Mouse (Mus musculus): ENCODE measurements around the gene Tas1r2.

DNA sequence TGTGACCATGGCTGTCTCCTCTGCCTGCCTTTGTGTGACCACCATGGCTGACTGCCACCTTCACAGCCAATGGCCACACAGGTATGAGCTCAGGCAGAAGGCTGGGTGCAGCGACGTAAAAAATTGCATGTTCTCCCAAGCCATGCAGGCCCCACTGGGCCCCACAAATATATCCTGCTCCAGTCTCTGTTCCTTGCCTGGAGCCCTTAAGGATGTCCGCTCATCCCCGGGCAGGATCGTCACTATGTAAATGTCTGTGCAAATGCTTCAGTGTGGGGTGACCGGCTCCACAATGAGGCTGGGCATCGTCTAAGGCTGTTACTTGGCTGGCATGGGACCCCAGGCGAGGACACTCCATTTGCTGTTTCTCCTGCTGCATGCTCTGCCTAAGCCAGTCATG is at the start of gene Tas1r2:
- TF ChIP-seq POLR2A (IDR thresholded peaks at IDR 0.05; ENCODE audit: insufficient read depth, low read depth, low read length) (no peak), CTCF (IDR thresholded peaks at IDR 0.05; ENCODE audit: insufficient read depth, low read depth, low read length) (no peak)

All from olfactory bulb, adult 2 months (tissue).